Mouse (Mus musculus) megakaryocyte, adult 5-6 weeks (primary cell): Measurements from ENCODE around the gene Gaa. TPM values are rescaled to one million over a fixed set of nuclear protein-coding genes. Genes with fewer than 3 reads are reported as not detected.
A peak's percentile ranks its signal among the peaks of the same experiment; 100 is the strongest.
"Not testable (repeated sequence)": the region's sequence is repeated elsewhere in the genome, so short reads cannot be mapped to it uniquely, and the experiment has no call there.

Experiments used
- ATAC-seq: 2 replicates; pipeline ENCODE4 v1.8.0; 2016; ENCODE audit warnings: mild to moderate bottlenecking, inconsistent platforms; ENCODE audit not compliant: poor library complexity, severe bottlenecking
- total RNA-seq, 2 experiments: library from RNA; stranded (forward) in 1 of 2; stranded (reverse) in 1 of 2; fragments of 153-499, 151-499 nt in 1 of 2; fragments of 221-1000, 200-1000 nt in 1 of 2; gene quantifications; 2 replicates each; pipeline versions ENCODE4 v1.2.3 to v1.2.4; 2015 to 2017

Gaa gene
- total RNA-seq (2015) (9.3 and 16.5 TPM in 2 replicates), total RNA-seq (2017) (8.0 and 9.8 TPM in 2 replicates)

DNA sequence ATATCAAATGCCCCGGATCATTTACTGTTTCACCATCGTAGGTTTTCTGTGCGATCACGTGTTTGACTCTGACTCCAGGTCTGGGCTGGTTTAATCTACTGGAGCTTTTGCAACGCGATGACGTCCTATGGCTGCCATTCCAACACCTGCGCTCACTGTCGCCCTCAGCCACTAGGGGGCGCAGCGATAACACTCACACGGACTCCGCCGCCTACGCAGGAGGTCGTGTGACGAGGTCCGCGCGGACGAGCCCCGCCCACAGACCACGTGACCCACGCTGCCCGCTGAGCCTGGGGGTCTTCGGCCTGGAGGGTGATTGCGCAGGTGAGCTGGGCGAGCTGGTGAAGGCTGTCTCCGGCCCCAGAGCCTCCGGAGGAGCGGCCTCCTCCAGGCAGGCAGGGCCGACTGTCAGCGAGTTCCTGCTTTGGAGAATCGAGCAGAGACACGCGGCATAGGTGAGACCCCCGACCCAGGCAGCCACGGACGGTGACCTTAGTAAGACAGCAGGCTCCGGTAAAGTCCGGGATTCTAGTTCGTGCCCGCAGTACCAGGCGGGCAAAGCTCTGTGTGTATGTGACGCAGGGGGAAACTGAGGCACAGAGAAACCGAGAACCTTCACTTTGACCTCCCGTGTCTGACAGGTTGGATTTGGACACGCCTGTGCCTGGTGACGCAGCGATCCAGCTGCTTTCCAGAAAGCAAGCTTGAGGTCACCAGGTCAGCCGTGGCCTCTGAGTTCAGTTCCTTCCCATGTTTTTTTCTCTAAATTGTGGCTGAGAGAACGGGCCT, at the start of gene Gaa:
Gaa (plus strand) TSS at position 120 of the 789 bp plus-strand sequence.
- ATAC-seq: peak; percentile 98

DNA sequence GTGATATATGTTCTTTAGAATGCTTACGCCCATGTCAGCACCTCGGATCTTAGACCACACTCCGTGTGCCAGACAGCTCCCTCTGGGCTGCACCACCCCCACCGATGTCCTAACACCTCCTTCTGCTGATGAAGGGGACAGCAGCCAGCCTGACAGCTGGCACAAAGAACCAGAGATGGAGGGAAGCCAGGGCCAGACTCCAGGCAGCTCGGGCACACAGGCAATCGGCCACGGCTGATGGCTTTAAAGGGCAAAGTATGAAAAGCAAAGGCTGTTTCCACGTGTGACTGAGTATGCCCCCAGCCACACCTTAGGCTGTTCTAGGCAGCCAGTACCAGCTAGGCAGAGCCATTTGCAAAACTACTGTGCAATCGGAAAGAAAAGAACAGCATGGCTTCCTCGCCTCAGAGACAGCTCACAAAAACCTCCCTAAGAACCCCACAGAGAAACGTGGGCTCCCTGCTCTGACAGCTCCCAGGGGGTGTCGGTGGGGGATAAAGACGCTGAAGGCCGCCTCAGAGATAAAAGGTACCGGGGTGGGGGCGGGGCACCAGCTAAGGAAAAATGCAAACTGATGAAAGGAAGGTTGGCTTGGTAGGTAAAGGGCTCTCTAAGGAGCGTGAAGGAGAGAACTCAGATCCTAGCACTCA, 47.7 kb upstream of the Gaa start:
- ATAC-seq: no peak

- no peak for ATAC-seq
These were observed 45.7 kb upstream of the Gaa start for GRCm38 (mm10) chr11:119221812-119222510.

DNA sequence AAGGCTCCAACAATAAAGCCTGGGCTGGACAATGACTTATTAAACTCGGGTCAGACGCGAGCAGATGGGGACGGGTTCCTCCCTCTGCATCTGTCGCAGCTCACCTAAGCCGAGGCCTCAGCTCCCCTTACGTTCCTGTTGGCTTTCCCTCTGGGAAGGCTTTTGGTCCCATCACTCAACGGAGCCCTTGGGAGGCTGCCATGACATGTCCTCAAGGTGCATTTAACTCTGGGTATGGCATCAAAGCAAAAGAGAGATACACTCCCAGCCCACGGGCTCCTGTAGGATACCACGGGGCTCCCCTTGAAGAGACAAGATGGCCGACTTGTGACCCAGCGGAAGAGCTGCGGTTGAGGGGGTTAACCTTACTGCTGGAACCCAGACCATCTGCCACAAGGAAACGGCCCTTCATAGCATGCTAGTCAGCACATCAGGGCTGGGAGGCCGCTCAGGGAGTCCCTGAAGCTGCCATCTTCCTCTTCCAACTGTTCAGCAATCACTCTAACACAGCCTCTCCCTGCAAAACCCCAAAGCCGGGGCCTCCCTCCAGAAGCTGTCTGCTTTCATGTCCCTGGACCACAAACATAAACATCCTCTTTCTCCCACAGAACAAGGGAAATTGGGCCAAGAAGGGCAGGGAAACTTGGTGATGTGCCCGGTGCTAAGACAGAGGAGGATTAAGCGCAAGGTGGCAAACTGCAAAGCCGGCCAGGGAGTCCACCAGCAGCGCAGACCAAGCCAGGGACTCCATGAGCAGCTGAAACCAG, 44.4 kb upstream of the Gaa start:
- no peak for ATAC-seq

GRCm38 (mm10) chr11:119224926-119225325, 42.8 kb upstream of the Gaa start:
- no peak for ATAC-seq

- ATAC-seq: no peak
These were observed 42.1 kb upstream of the Gaa start for GRCm38 (mm10) chr11:119225634-119226033.

DNA sequence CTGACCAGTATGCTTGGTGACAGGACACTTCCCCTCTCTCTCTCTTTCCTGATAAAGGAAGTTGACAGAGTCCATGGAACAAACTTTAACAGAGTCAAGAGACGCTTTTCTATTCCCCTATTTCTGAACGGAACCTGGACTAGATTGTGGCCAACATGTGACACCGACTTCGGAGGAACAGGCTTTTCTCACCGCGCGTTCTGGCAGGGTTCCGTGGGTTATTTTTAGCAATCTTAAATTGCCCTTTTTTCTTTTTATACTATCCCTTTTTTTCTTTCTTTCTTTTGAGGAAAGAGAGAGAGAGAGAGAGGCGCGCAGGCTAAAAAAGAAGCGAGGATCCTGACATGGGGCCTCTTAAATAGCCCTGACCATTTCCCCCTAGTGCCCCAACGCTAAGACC, 40.1 kb upstream of the Gaa start:
- ATAC-seq: 0 out of 2 replicates have a peak, but pooled peaks have one; percentile 25

DNA sequence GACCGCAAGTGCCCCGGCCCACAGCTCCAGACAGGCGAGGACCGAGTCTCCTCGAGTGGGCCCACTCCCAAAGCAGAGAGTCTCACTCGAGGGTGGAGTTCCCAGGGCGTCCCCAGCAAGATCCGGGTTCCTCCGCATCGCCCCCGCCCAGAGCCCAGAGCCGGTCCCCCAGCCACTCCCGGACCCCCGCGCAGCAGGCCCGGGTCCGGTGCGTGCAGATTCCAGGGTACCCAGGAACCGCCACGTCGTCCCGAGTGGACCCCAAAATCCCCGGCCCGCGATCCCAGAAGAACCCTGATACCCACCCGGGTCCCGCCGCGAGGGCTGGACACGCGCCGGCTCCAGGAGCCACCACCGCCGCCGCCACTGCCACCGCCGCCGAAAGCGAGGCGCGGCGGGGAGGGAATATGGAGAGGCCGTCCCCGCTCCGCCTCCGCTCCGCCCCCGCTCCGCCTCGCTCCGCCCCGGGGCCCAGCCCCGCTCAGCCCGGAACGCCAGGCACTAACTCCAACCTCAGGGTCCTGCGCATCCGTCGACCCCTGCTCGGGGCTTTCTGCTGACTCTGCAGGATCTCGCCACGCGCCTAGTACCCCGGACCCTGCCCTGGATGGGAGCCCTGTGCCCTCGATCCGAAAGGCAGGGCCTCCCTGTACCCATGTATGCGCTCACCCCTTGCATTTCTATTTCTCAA, 39.5 kb upstream of the Gaa start, which contains the start of the genes Tbc1d16 and Ccdc40:
Tbc1d16 (minus strand) TSS at position 409 of the 691 bp plus-strand sequence.
Ccdc40 (plus strand) TSS at position 482 of the 691 bp plus-strand sequence.
- ATAC-seq: peak; percentile 89

- ATAC-seq: peak; percentile 75
These were observed 38.7 kb upstream of the Gaa start for GRCm38 (mm10) chr11:119228846-119229626.

GRCm38 (mm10) chr11:119234770-119235169, 32.9 kb upstream of the Gaa start:
- ATAC-seq: no peak

- peak; percentile 27; the same call in 1 of the 2 replicates for ATAC-seq
These were observed 32.1 kb upstream of the Gaa start for GRCm38 (mm10) chr11:119235596-119235995.

GRCm38 (mm10) chr11:119236354-119236753, 31.3 kb upstream of the Gaa start:
- ATAC-seq: no peak

- no peak for ATAC-seq
These were observed 30.7 kb upstream of the Gaa start for GRCm38 (mm10) chr11:119237007-119237406.

DNA sequence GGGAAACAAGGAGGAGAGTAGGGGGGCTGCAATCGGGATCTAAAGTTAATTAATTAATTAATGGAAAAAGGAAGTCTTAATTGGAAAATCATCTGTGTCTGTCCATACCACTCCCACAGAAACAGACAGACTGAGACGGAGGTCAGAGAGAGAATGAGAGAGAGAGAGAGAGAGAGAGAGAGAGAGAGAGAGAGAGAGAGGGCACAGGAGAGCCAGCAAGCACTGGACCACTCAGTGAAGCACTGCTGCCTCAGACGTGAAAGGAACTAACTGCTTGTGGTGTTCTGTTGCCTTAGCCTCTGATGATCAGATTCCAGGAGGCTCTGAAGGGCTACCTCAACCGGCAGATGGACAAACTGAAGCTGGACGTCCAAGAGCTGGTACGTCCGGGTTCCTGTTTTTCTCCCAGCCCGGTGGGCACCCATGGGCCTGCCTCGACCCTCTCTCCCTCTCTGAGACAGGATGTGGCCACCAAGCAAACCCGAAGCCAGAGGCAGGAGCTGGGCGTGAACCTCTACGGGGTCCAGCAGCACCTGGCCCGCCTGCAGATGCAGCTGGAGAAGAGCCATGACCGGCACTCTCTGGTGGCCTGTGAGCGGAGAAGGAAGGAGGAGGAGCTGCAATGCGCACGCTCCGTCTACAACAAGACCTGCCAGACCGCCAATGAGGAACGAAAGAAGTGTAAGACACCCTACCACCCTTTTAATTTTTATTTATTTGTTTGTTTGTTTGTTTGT, 30.0 kb upstream of the Gaa start:
- peak; percentile 87 for ATAC-seq

GRCm38 (mm10) chr11:119238305-119238721, 29.4 kb upstream of the Gaa start:
- peak; percentile 84 for ATAC-seq

GRCm38 (mm10) chr11:119239480-119239879, 28.2 kb upstream of the Gaa start:
- ATAC-seq: no peak

- ATAC-seq: not testable (repeated sequence)
These were observed 22.1 kb upstream of the Gaa start for GRCm38 (mm10) chr11:119245543-119245942.

- peak; percentile 85 for ATAC-seq
These were observed 18.7 kb upstream of the Gaa start for GRCm38 (mm10) chr11:119249011-119249410.
